Comparison of ENCODE assay signal across 13 mouse cellular contexts in the genomic region with DNA sequence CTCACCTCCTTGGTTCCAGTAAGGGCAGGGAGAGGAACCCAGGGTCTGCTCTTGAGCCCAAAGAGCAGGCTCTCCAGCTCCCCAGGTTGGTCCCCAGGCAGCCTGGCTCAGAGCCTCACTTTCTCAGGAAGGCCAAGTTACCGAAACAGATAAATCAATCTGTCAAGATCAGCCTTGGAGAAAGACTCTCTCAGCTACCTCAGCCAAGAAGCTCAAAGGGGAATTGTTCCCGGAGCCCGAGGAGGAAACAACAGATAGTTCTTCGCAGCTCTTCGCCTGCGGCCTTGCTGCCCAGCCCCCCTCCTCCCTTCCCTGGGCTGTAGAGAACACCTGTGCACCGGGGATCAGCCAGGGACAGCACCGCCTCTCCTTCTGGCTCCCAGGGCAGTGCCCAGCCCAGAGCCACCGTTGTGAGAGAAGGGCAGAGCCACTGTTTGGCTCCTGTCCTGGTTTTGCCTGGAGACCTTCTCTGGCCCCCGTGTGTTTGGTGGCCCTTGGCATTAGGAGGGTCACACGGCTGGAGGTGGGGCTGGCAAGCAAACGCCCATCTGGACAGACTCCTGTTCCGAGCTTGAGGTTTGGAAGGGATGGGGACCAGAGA. TPM values are rescaled to one million over a fixed set of nuclear protein-coding genes. Genes with fewer than 3 reads are reported as not detected.
DNase-seq lines count a peak whose midpoint lies in the region; TF ChIP-seq lines count a peak whose summit lies in the region.
"Had no signal": no experiment of that assay in that cellular context is flagged by ENCODE, and none has a peak within 500 bp of the region (broad histone marks: within the 10 kb centered on the region; RNA-seq: fewer than 3 reads in every experiment).

No protein-coding gene starts in this region.

- intact Hi-C loops in left cerebral cortex, adult 2 months (cut with DNase I) = no loop called here

- no peak for TF ChIP-seq CTCF in left cerebral cortex, adult 2 months (IDR thresholded peaks at IDR 0.05)

- peak; percentile 13 for DNase-seq in embryo, embryonic 11.5 days (ENCODE audit: low read depth, low spot score)
- no peak for DNase-seq in embryo, embryonic 11 days
- peak; percentile 8 for DNase-seq in lung, postnatal 10 days
- DNase-seq in lung, postnatal 36 days = no peak
- peak; percentile 40 for DNase-seq in cerebellum, adult 8-10 months
- peak; percentile 21 for DNase-seq in kidney, postnatal 14 days
- no peak for DNase-seq in left cerebral cortex, adult 2 months (ENCODE audit: extremely low spot score in 1 of 2, low spot score in 2 of 2)
- DNase-seq in ovary, postnatal 14 days (ENCODE audit: low spot score) = no peak
- DNase-seq: gastrocnemius, postnatal 10 days; lung, adult 2 months had no signal

- H3K27ac ChIP-seq in left cerebral cortex, adult 2 months = no peak overlapping the region
- H3K27ac ChIP-seq: heart, embryonic 15.5 days; midbrain, embryonic 10.5 days had no signal

- no peak overlapping the region for H3K4me3 ChIP-seq in left cerebral cortex, adult 2 months
- H3K4me3 ChIP-seq: heart, embryonic 15.5 days; midbrain, embryonic 10.5 days had no signal

RNA-seq across cellular contexts. Expression of a gene that starts 44.6 kb away (rescaled TPM):
- 1 to 10 TPM; 3.4 TPM for total RNA-seq in left cerebral cortex, adult 2 months (2021)
- total RNA-seq: common myeloid progenitor, adult 5-6 weeks had no signal

Comparison
In these comparisons a context has a peak if more than half of its experiments do, and no peak if none do; other contexts are left out.
1. DNase-seq: peak in embryo, embryonic 11.5 days (single experiment), lung, postnatal 10 days (single experiment), cerebellum, adult 8-10 months (single experiment) and kidney, postnatal 14 days (single experiment); none in embryo, embryonic 11 days (single experiment), lung, postnatal 36 days (single experiment), left cerebral cortex, adult 2 months (0 of 2) and ovary, postnatal 14 days (single experiment).